Mouse (Mus musculus) C2C12 (cell line): Measurements from ENCODE around the gene Amigo1. TPM values are rescaled to one million over a fixed set of nuclear protein-coding genes. Genes with fewer than 3 reads are reported as not detected.
"Not testable (repeated sequence)": the region's sequence is repeated elsewhere in the genome, so short reads cannot be mapped to it uniquely, and the experiment has no call there.

Experiments
- H3K27me3 ChIP-seq: one replicate; pipeline ENCODE4 v1.6.1; 2011; ENCODE audit not compliant: control insufficient read depth, insufficient read depth, insufficient read length
- H3K36me3 ChIP-seq: one replicate; pipeline ENCODE4 v1.6.1; 2011; ENCODE audit not compliant: control insufficient read depth, insufficient read depth
- H3K4me3 ChIP-seq: one replicate; pipeline ENCODE4 v1.5.1; 2011; ENCODE audit warnings: mild to moderate bottlenecking, control low read depth; ENCODE audit not compliant: poor library complexity, insufficient read depth, severe bottlenecking
- H3K79me2 ChIP-seq: one replicate; pipeline ENCODE4 v1.6.1; 2011; ENCODE audit not compliant: control insufficient read depth, insufficient read depth
- H3K79me3 ChIP-seq: one replicate; pipeline ENCODE4 v1.6.1; 2011; ENCODE audit warnings: low read depth, control low read depth
- H3ac ChIP-seq: one replicate; pipeline ENCODE3; 2011; ENCODE audit warnings: low read depth; ENCODE audit not compliant: control insufficient read depth, insufficient read length
- CEBPB ChIP-seq: IDR thresholded peaks from one replicate; pipeline ENCODE4 v1.6.1; 2011; ENCODE audit warnings: low read depth, mild to moderate bottlenecking, control low read depth, moderate library complexity
- CTCF ChIP-seq: IDR thresholded peaks from one replicate; pipeline ENCODE4 v1.5.1; 2011; ENCODE audit not compliant: control insufficient read depth, insufficient read depth, insufficient read length
- FOSL1 ChIP-seq: IDR thresholded peaks from one replicate; pipeline ENCODE4 v1.8.0; 2011; ENCODE audit warnings: mild to moderate bottlenecking, low read length; ENCODE audit not compliant: poor library complexity, insufficient read depth, severe bottlenecking
- MAX ChIP-seq: IDR thresholded peaks from one replicate; pipeline ENCODE4 v1.6.1; 2011; ENCODE audit warnings: mild to moderate bottlenecking, control low read depth
- MYOD1 ChIP-seq: IDR thresholded peaks from one replicate; pipeline ENCODE4 v1.6.1; 2011; ENCODE audit warnings: low read depth; ENCODE audit not compliant: control insufficient read depth, insufficient read length
- MYOG ChIP-seq: IDR thresholded peaks from one replicate; pipeline ENCODE4 v1.6.1; 2011; ENCODE audit not compliant: control insufficient read depth, insufficient read length; ENCODE audit errors: extremely low read depth
- USF1 ChIP-seq: IDR thresholded peaks from one replicate; pipeline ENCODE4 v1.6.1; 2011; ENCODE audit warnings: low read depth, mild to moderate bottlenecking, control low read depth, moderate library complexity
- polyA plus RNA-seq: library from polyadenylated mRNA; unstranded; fragments of >200 nt; fragmentation: generic; extraction: Trizol; gene quantifications from one replicate; pipeline ENCODE4 v1.2.1, GENCODE M21; 2012; ENCODE audit warnings: missing spikeins

Amigo1 gene
- polyA plus RNA-seq, 1 experiment = 1.9 TPM

DNA sequence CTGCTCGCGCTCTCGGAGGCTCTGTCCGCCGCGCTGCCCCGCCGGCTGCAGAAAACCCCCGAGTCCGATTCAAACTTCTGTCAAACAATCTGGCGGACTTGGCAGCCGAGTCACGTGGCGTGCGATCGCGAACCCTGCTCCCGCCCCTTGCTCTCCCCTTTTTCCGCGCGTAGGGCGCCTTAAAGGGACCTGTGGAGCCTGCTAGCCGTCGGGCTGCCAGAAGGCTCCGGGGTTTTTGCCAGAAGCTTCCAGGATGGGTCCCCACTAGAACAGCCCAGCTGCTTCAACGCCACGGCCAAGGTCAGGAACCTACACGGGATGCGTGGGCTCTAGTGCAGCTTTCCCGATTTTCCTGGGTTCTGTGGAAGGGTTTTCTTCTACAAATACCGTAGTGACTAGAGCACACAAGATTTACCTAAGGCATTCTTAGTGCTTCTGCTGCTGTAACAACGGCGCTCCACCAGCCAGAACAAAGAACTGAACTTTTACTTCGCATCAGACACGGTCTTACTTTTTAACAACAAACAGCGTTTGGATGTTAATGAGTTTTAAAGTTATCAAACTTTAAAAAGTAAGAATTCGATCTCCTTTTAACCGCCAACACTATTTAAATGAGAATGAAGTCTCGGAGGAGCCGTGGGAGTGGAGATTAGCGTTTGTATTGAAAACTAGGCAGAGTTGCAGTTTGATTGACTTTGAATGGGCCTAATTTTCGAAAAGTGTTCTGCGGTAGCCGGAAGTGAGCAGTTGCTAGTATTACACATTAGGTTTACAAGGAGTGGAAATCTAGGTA, 40.6 kb downstream of the Amigo1 start, which contains the start of gene Sypl2:
TSS of gene Sypl2 (minus strand) at position 91 of the 793 bp plus-strand sequence.
- Histone ChIP-seq H3K36me3 (no peaks in the 10 kb centered on the region), H3K79me3 (no peaks in the 10 kb centered on the region), H3ac (no peak within 1 kb of the TSS), H3K4me3 (no peak within 1 kb of the TSS), H3K79me2 (no peaks in the 10 kb centered on the region), H3K27me3 (peaks cover 44% of the 10 kb centered on the region)
- TF ChIP-seq MAX = no peak
- TF ChIP-seq FOSL1 = no peak
- TF ChIP-seq MYOG = no peak
- peak; percentile 3 for TF ChIP-seq USF1
- TF ChIP-seq CEBPB = no peak
- no peak for TF ChIP-seq CTCF
- no peak for TF ChIP-seq MYOD1

DNA sequence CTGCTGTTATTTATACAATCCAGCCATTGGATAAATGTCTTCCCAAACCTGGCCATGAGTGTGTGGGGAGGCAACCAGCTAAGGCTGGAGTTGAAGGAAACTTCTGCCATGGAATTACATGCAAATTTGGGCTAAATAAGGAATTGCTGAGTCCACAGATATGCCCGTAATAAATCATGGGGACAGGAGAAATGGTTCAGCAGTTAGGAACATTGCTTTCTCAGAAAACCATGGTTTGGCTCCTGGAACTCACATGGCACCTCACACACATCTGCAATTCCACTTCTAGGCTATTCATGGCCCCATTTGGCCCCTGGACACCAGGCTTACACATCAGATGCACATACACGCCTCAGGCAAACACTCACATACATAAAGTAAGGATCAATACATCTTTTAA, 41.4 kb downstream of the Amigo1 start:
- H3ac ChIP-seq = no peak overlapping the region
- no peaks in the 10 kb centered on the region for H3K36me3 ChIP-seq
- no peaks in the 10 kb centered on the region for H3K79me3 ChIP-seq
- H3K4me3 ChIP-seq = no peak overlapping the region
- no peak for TF ChIP-seq MAX
- no peak for TF ChIP-seq USF1
- no peak for TF ChIP-seq CTCF
- no peak for TF ChIP-seq MYOD1
- TF ChIP-seq MYOG = no peak
- TF ChIP-seq FOSL1 = no peak
- H3K27me3 ChIP-seq = peaks cover 39% of the 10 kb centered on the region
- H3K79me2 ChIP-seq = no peaks in the 10 kb centered on the region

DNA sequence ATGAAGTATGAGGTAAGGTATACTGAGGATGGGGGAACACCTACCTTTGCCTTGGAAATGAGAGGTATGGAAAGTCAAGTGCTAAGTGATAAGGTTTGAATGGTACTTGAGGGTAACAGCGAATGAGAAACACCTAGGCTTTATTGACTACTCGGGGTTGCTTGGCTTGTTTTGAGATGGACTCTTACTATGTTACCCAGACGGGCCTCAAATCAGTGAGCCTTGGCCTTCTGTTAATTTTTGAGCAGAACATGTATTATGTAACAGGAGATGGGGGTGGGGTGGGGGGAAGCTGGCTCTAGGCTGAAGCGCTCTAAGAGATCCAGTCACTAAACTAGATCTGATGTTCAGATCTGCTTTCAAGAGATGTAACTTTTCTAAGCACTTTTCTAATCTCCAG, 45.5 kb downstream of the Amigo1 start:
- H3ac ChIP-seq = no peak overlapping the region
- TF ChIP-seq CTCF (no peak), FOSL1 (no peak), MAX (no peak), CEBPB (no peak), MYOG (no peak), MYOD1 (no peak), USF1 (no peak)
- peaks cover 14% of the 10 kb centered on the region for H3K27me3 ChIP-seq
- no peak overlapping the region for H3K4me3 ChIP-seq
- no peaks in the 10 kb centered on the region for H3K79me3 ChIP-seq
- no peaks in the 10 kb centered on the region for H3K79me2 ChIP-seq
- no peaks in the 10 kb centered on the region for H3K36me3 ChIP-seq

DNA sequence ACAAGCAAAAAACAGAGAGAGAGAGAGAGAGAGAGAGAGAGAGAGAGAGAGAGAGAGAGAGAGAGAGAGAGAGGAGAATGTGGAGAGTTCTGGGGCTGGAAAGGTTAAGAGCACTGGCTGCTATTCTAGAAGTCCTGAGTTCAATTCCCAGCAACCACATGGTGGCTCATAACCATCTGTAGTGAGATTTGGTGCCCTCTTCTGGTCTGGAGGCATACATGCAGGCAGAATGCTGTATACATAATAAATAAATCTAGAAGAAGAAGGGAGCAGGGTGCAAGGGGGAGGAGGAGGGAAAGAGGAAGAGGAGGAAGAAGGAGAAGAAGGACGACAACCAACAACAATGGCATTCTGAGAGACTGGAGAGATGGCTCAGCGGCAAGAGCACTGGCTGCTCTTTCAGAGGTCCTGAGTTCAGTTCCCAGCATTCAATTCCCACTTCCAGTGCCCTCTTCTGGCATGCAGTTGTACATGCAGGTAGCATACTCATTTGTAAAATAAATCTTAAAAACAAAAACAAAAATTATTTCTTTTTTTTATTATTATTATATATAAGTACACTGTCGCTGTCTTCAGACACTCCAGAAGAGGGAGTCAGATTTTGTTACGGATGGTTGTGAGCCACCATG, 51.5 kb downstream of the Amigo1 start:
- not testable (repeated sequence) for H3K4me3 ChIP-seq, H3K79me3 ChIP-seq, H3ac ChIP-seq, H3K79me2 ChIP-seq, H3K36me3 ChIP-seq
- peaks cover 11% of the 10 kb centered on the region for H3K27me3 ChIP-seq

DNA sequence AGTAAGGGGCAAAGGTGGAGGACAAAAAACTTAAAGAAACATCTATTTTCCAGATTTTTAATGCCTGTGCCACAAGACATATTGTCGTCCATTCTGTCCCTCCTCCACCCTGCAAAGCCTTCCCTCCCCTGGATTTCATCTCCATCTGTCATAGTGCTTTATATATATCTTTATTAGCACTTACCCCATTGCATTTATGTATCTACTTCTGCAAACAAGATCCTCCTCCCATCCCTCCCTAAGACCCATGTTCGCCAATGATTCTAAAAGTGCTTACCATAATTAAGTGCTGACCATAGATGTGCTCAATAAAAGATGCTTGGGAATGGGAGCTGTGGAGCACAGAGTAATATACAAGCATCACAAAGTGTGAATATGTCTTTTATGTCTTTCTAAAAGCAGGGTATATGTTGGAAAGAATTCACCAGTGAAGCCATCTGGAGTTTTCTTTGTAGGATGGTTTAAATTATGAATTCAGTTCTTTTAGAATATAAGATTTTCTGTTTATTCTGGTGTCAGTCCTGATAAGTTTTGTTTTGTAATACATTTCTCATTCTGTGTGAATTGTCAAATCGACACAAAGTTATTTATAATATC, 55.2 kb downstream of the Amigo1 start:
- H3K27me3 ChIP-seq = peaks cover 7% of the 10 kb centered on the region
- H3K4me3 ChIP-seq = no peak overlapping the region
- H3K36me3 ChIP-seq = no peaks in the 10 kb centered on the region
- TF ChIP-seq MYOG (no peak), USF1 (no peak), FOSL1 (no peak), CTCF (no peak), CEBPB (no peak), MAX (no peak), MYOD1 (no peak)
- H3K79me3 ChIP-seq = no peaks in the 10 kb centered on the region
- H3K79me2 ChIP-seq = no peaks in the 10 kb centered on the region
- no peak overlapping the region for H3ac ChIP-seq

Other genes with a start within 250 kb of the Amigo1 start
- not detected for gene Gstm6, start 242.6 kb upstream of the Amigo1 start, polyA plus RNA-seq
- gene Gstm3, start 217.1 kb upstream of the Amigo1 start, polyA plus RNA-seq = not detected
- gene Gstm2, start 199.9 kb upstream of the Amigo1 start, polyA plus RNA-seq = 7.7 TPM
- 89.8 TPM for gene Gstm1, start 168.4 kb upstream of the Amigo1 start, polyA plus RNA-seq
- gene Gstm4, start 141.4 kb upstream of the Amigo1 start, polyA plus RNA-seq = 0.39 TPM
- 58.3 TPM for gene Ampd2, start 99.7 kb upstream of the Amigo1 start, polyA plus RNA-seq
- 1.1 TPM for gene Gnat2, start 93.5 kb upstream of the Amigo1 start, polyA plus RNA-seq
- 28.8 TPM for gene Gnai3, start 40.2 kb upstream of the Amigo1 start, polyA plus RNA-seq
- 0.01 TPM for gene Gpr61, start 31.5 kb upstream of the Amigo1 start, polyA plus RNA-seq
- 1.7 TPM for gene Cyb561d1, start 14.9 kb downstream of the Amigo1 start, polyA plus RNA-seq
- 6.8 TPM for gene Atxn7l2, start 24.6 kb downstream of the Amigo1 start, polyA plus RNA-seq
- not detected for gene Sypl2, start 40.3 kb downstream of the Amigo1 start, polyA plus RNA-seq
- 289 TPM for gene Psma5, start 70.6 kb downstream of the Amigo1 start, polyA plus RNA-seq
- 0.41 TPM for gene Sort1, start 97.7 kb downstream of the Amigo1 start, polyA plus RNA-seq
- gene Mybphl, start 178.6 kb downstream of the Amigo1 start, polyA plus RNA-seq = not detected
- gene Psrc1, start 197.5 kb downstream of the Amigo1 start, polyA plus RNA-seq = 27.9 TPM
- not detected for gene Celsr2, start 229.2 kb downstream of the Amigo1 start, polyA plus RNA-seq